Mouse (Mus musculus): ENCODE measurements at regions not wholly inside any gene's neighbourhood (a gene's known extent, or its start where the extent isn't known, plus 50 kb on each side); places are given as distances from the start of the nearest gene placed in this dataset.
"Not testable (repeated sequence)": the region's sequence is repeated elsewhere in the genome, so short reads cannot be mapped to it uniquely, and the experiment has no call there.

DNA sequence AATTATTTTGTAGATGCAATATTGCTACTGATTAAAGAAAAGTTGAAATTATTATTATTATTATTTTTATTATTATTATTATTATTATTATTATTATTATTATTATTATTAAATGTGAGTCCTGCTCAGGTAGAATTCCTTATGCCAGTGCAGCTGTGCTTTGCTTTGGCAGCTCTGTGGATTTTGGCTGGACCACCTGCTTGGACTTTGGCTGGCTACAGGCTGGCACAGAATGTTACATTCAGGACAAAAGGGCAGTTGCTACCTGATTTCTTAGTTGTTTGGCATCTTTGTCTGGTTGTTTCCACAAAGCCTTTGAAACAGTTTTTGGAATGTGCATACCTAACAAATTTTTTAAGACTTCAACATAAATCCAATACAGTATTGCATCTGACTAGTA lies 307.7 kb upstream of the Adamts5 start:
- H3K4me3 ChIP-seq (ENCODE audit: insufficient read depth in 1 of 2, low read depth in 1 of 2, low read length in 2 of 2, poor library complexity in 1 of 2, severe bottlenecking in 1 of 2) = no peak overlapping the region
- no peak overlapping the region for H3K9ac ChIP-seq (ENCODE audit: insufficient read depth, low read depth, low read length, poor library complexity, severe bottlenecking)
- no peaks in the 10 kb centered on the region for H3K36me3 ChIP-seq (ENCODE audit: control insufficient read depth, insufficient read depth, low read length, poor library complexity, severe bottlenecking)
- TF ChIP-seq ZC3H11A (IDR thresholded peaks at IDR 0.05; ENCODE audit: borderline replicate concordance, low read depth, low read length) (no peak), HCFC1 (IDR thresholded peaks at IDR 0.05; ENCODE audit: borderline replicate concordance, insufficient read depth, low read length) (no peak), CHD2 (IDR thresholded peaks at IDR 0.05; ENCODE audit: low read depth, low read length) (no peak), ZNF384 (IDR thresholded peaks at IDR 0.05; ENCODE audit: low read depth, low read length) (no peak)
- H3K4me1 ChIP-seq (ENCODE audit: control insufficient read depth in 2 of 2, insufficient read depth in 2 of 2, low read length in 2 of 2, poor library complexity in 1 of 2) = no peaks in the 10 kb centered on the region
- DNase-seq (ENCODE audit: low read depth, low spot score) = no peak
- no peaks in the 10 kb centered on the region for H3K9me3 ChIP-seq (ENCODE audit: control insufficient read depth, insufficient read depth, low read depth, low read length)
- no peak overlapping the region for H3K27ac ChIP-seq (ENCODE audit: insufficient read depth, low read depth, low read length, poor library complexity, severe bottlenecking)
- in situ Hi-C loops (cut with MboI; ENCODE audit: low sequenced_read_pairs in 2 of 2, unreplicated experiment in 2 of 2) = no loop called here

DNA sequence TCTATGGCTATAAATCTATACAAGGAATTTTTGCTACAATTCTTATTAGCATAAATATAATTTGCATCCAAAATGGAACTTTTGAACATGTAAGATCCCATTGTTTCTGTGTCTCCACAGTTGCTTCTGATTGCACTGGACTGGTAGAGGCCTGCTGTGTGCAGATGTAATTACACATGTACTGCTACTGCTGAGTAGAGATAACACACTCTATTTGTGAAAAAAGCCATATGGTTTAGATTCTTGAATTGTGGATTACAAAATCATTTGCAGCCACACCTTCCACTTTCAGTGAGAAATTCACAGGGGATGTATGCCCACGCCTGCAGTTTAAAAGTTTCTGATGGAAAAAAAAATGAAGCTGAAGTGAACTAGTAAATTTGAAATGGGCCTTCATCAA lies 288.2 kb upstream of the Adamts5 start:
- in situ Hi-C loops (cut with MboI; ENCODE audit: low sequenced_read_pairs in 2 of 2, unreplicated experiment in 2 of 2) = no loop called here
- TF ChIP-seq ZNF384 (IDR thresholded peaks at IDR 0.05; ENCODE audit: low read depth, low read length) (no peak), HCFC1 (IDR thresholded peaks at IDR 0.05; ENCODE audit: borderline replicate concordance, insufficient read depth, low read length) (no peak), MAFK (IDR thresholded peaks at IDR 0.05; ENCODE audit: insufficient read depth, low read depth, low read length) (no peak), ZC3H11A (IDR thresholded peaks at IDR 0.05; ENCODE audit: borderline replicate concordance, low read depth, low read length) (no peak), CHD2 (IDR thresholded peaks at IDR 0.05; ENCODE audit: low read depth, low read length) (no peak)
- Histone ChIP-seq H3K9me3 (ENCODE audit: control insufficient read depth, insufficient read depth, low read depth, low read length) (no peaks in the 10 kb centered on the region), H3K4me3 (ENCODE audit: insufficient read depth in 1 of 2, low read depth in 1 of 2, low read length in 2 of 2, poor library complexity in 1 of 2, severe bottlenecking in 1 of 2) (no peak overlapping the region), H3K9ac (ENCODE audit: insufficient read depth, low read depth, low read length, poor library complexity, severe bottlenecking) (no peak overlapping the region), H3K4me1 (ENCODE audit: control insufficient read depth in 2 of 2, insufficient read depth in 2 of 2, low read length in 2 of 2, poor library complexity in 1 of 2) (peaks cover 0 to 2% of the 10 kb centered on the region in 2 experiments; a peak in 3 of 4 replicates), H3K36me3 (ENCODE audit: control insufficient read depth, insufficient read depth, low read length, poor library complexity, severe bottlenecking) (no peaks in the 10 kb centered on the region), H3K27ac (ENCODE audit: insufficient read depth, low read depth, low read length, poor library complexity, severe bottlenecking) (no peak overlapping the region)
- no peak for DNase-seq (ENCODE audit: low read depth, low spot score)

DNA sequence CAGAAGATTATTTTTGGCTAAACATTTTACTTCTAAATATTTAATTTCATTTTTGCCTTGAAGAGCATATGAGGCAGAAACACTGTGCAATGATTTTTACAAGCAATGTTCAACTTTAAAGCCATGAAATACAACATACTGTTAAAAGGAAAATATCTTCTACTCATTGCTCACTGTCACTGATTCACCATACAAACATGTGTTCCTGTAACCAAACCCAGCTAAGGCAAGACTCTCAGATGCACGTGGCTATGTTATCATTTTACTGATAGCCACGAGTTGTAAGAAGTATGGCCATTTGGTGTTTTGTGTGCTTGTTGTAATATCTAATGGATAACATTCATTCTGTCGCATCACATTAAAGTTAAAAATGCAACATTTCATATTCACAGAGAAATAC lies 287.3 kb upstream of the Adamts5 start:
- H3K4me3 ChIP-seq (ENCODE audit: insufficient read depth in 1 of 2, low read depth in 1 of 2, low read length in 2 of 2, poor library complexity in 1 of 2, severe bottlenecking in 1 of 2) = no peak overlapping the region
- H3K9ac ChIP-seq (ENCODE audit: insufficient read depth, low read depth, low read length, poor library complexity, severe bottlenecking) = no peak overlapping the region
- in situ Hi-C loops (cut with MboI; ENCODE audit: low sequenced_read_pairs in 2 of 2, unreplicated experiment in 2 of 2) = no loop called here
- H3K4me1 ChIP-seq (ENCODE audit: control insufficient read depth in 2 of 2, insufficient read depth in 2 of 2, low read length in 2 of 2, poor library complexity in 1 of 2) = peaks cover 0 to 2% of the 10 kb centered on the region in 2 experiments; a peak in 3 of 4 replicates
- TF ChIP-seq ZC3H11A (IDR thresholded peaks at IDR 0.05; ENCODE audit: borderline replicate concordance, low read depth, low read length) = no peak
- TF ChIP-seq HCFC1 (IDR thresholded peaks at IDR 0.05; ENCODE audit: borderline replicate concordance, insufficient read depth, low read length) = no peak
- TF ChIP-seq CHD2 (IDR thresholded peaks at IDR 0.05; ENCODE audit: low read depth, low read length) = no peak
- TF ChIP-seq ZNF384 (IDR thresholded peaks at IDR 0.05; ENCODE audit: low read depth, low read length) = no peak
- TF ChIP-seq MAFK (IDR thresholded peaks at IDR 0.05; ENCODE audit: insufficient read depth, low read depth, low read length) = no peak
- H3K9me3 ChIP-seq (ENCODE audit: control insufficient read depth, insufficient read depth, low read depth, low read length) = no peaks in the 10 kb centered on the region
- H3K36me3 ChIP-seq (ENCODE audit: control insufficient read depth, insufficient read depth, low read length, poor library complexity, severe bottlenecking) = no peaks in the 10 kb centered on the region
- no peak for DNase-seq (ENCODE audit: low read depth, low spot score)
- H3K27ac ChIP-seq (ENCODE audit: insufficient read depth, low read depth, low read length, poor library complexity, severe bottlenecking) = no peak overlapping the region

DNA sequence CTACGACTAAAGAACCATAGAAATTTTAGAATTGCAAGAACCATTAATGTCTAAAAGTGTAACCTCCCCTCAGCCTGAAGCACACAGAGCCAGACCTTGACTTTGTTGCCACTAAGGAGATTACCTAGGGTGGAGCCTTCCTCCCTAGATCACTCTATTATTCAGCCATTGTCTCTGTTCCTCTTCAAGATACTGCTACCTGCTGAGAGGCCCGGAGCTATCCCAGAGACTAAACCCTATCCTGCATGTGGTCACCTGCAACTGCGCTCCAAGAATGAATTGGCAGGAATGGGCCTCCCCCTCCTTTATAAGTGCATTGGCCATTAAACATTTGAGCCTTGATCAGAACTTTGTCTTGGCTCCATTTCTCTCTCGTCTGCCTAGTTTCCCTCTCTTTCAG lies 286.0 kb upstream of the Adamts5 start:
- in situ Hi-C loops (cut with MboI; ENCODE audit: low sequenced_read_pairs in 2 of 2, unreplicated experiment in 2 of 2); H3K4me1 ChIP-seq (ENCODE audit: control insufficient read depth in 2 of 2, insufficient read depth in 2 of 2, low read length in 2 of 2, poor library complexity in 1 of 2); H3K9me3 ChIP-seq (ENCODE audit: control insufficient read depth, insufficient read depth, low read depth, low read length); H3K9ac ChIP-seq (ENCODE audit: insufficient read depth, low read depth, low read length, poor library complexity, severe bottlenecking); H3K4me3 ChIP-seq (ENCODE audit: insufficient read depth in 1 of 2, low read depth in 1 of 2, low read length in 2 of 2, poor library complexity in 1 of 2, severe bottlenecking in 1 of 2); H3K27ac ChIP-seq (ENCODE audit: insufficient read depth, low read depth, low read length, poor library complexity, severe bottlenecking); H3K36me3 ChIP-seq (ENCODE audit: control insufficient read depth, insufficient read depth, low read length, poor library complexity, severe bottlenecking): not testable (repeated sequence)
- DNase-seq (ENCODE audit: low read depth, low spot score) = peak; percentile 47

DNA sequence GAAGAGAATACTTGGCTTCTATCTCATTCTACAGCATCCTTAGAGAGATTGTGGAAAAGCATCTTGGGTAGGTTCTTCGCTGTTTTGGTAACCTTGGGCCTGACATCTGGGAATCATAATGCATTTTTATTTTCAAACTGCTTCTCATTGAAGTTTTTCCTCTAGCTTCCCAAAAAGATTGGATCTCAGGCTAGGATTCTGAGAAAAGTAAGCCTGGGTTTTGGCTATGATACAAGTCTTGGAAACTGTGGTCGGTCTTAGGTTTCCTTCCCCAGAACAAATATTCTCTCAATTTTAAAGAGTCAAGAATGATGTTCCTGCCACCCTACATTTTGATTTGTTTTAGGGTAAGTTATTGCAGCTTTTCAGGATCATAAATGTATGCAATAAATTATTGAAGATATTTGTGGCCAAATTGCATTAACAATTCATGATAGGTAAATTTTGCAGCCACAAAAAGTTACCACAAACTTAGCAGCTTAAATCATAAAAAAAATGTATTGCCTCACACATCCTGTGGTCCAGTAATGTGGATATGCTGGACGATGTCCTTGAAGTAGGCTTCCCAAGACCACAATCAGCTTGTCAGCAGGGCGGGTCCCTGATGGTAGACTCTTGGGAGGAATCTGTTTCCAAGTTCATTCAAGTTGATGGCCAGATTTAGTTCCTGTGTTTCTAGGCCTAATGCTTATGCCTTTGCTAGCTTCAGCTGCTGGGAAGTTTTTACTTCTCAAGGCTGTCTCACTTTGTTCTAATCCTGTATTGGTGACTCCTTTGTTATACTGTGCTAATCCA lies 257.6 kb upstream of the Adamts5 start:
- no peak for DNase-seq (ENCODE audit: low read depth, low spot score)
- no peak overlapping the region for H3K9ac ChIP-seq (ENCODE audit: insufficient read depth, low read depth, low read length, poor library complexity, severe bottlenecking)
- H3K36me3 ChIP-seq (ENCODE audit: control insufficient read depth, insufficient read depth, low read length, poor library complexity, severe bottlenecking) = no peaks in the 10 kb centered on the region
- in situ Hi-C loops (cut with MboI; ENCODE audit: low sequenced_read_pairs in 2 of 2, unreplicated experiment in 2 of 2) = no loop called here
- H3K27ac ChIP-seq (ENCODE audit: insufficient read depth, low read depth, low read length, poor library complexity, severe bottlenecking) = no peak overlapping the region
- no peak overlapping the region for H3K4me3 ChIP-seq (ENCODE audit: insufficient read depth in 1 of 2, low read depth in 1 of 2, low read length in 2 of 2, poor library complexity in 1 of 2, severe bottlenecking in 1 of 2)
- H3K4me1 ChIP-seq (ENCODE audit: control insufficient read depth in 2 of 2, insufficient read depth in 2 of 2, low read length in 2 of 2, poor library complexity in 1 of 2) = no peaks in the 10 kb centered on the region
- no peaks in the 10 kb centered on the region for H3K9me3 ChIP-seq (ENCODE audit: control insufficient read depth, insufficient read depth, low read depth, low read length)
- no peak for TF ChIP-seq ZNF384 (IDR thresholded peaks at IDR 0.05; ENCODE audit: low read depth, low read length)
- no peak for TF ChIP-seq CHD2 (IDR thresholded peaks at IDR 0.05; ENCODE audit: low read depth, low read length)
- no peak for TF ChIP-seq MAFK (IDR thresholded peaks at IDR 0.05; ENCODE audit: insufficient read depth, low read depth, low read length)
- no peak for TF ChIP-seq ZC3H11A (IDR thresholded peaks at IDR 0.05; ENCODE audit: borderline replicate concordance, low read depth, low read length)
- no peak for TF ChIP-seq HCFC1 (IDR thresholded peaks at IDR 0.05; ENCODE audit: borderline replicate concordance, insufficient read depth, low read length)

Measured in ES-E14 (cell line).